Mouse (Mus musculus) midbrain, embryonic 10.5 days (tissue): ENCODE measurements around the gene Lrrc23. TPM values are rescaled to one million over a fixed set of nuclear protein-coding genes. Genes with fewer than 3 reads are reported as not detected.

ENCODE experiments used
- DNase-seq: peaks from one replicate; pipeline ENCODE4 v3.0.0-alpha.2; 2017; ENCODE audit warnings: low spot score
- H3K27ac ChIP-seq: fragments of 300-500 bp; sonication (generic); replicated peaks from 2 replicates; pipeline ENCODE4 v1.5.1; 2016; ENCODE audit warnings: mild to moderate bottlenecking
- H3K27me3 ChIP-seq: fragments of 300-500 bp; sonication (generic); 2 replicates; pipeline ENCODE4 v1.6.1; 2016; ENCODE audit warnings: low read depth, mild to moderate bottlenecking; ENCODE audit not compliant: poor library complexity, severe bottlenecking
- H3K36me3 ChIP-seq: fragments of 300-500 bp; sonication (generic); 2 replicates; pipeline ENCODE4 v1.6.1; 2016; ENCODE audit warnings: mild to moderate bottlenecking, moderate library complexity
- H3K4me1 ChIP-seq: fragments of 300-500 bp; sonication (generic); 2 replicates; pipeline ENCODE4 v1.6.1; 2016
- H3K4me3 ChIP-seq: fragments of 300-500 bp; sonication (generic); 2 replicates; pipeline ENCODE4 v1.5.1; 2016; ENCODE audit warnings: mild to moderate bottlenecking, moderate library complexity
- H3K9me3 ChIP-seq: fragments of 300-500 bp; sonication (generic); replicated peaks from 2 replicates; pipeline ENCODE4 v1.6.1; 2016; ENCODE audit warnings: mild to moderate bottlenecking
- WGBS: fragments of 180-500 bp; shearing (Covaris S2); methylation state at CpG from one replicate; pipeline ENCODE4 v1.1.7; 2016; 5-methylcytosine and 5-hydroxymethylcytosine counted together
- polyA plus RNA-seq: library from polyadenylated mRNA; unstranded; fragments of >200 nt; fragmentation: Nextera tagmentation; extraction: Ambion mirVana; gene quantifications from 2 replicates; pipeline ENCODE4 v1.2.1, GENCODE M21; 2016

Gene Lrrc23
- polyA plus RNA-seq, 1 experiment from 2014 or later = 1.4 TPM

- H3K4me3 ChIP-seq = no peak overlapping the region
Measured at GRCm38 (mm10) chr6:124780917-124781316, 1.4 kb upstream of the Lrrc23 start.

GRCm38 (mm10) chr6:124779984-124780416, 473 bp upstream of the Lrrc23 start:
- H3K27ac ChIP-seq = peak overlapping the region; percentile 65
- peak; percentile 66 for DNase-seq

More at GRCm38 (mm10) chr6:124780917-124781316, 1.4 kb upstream of the Lrrc23 start:
- 91% methylated on average over 7 of the region's 7 CpGs for WGBS
- Histone ChIP-seq H3K4me1 (peaks cover 30% of the 10 kb centered on the region), H3K27ac (no peak overlapping the region), H3K36me3 (no peaks in the 10 kb centered on the region), H3K27me3 (peaks cover 24% of the 10 kb centered on the region), H3K9me3 (no peaks in the 10 kb centered on the region)
- no peak for DNase-seq

GRCm38 (mm10) chr6:124770511-124770910, 9.0 kb downstream of the Lrrc23 start:
- Histone ChIP-seq H3K27me3 (peaks cover 78% of the 10 kb centered on the region), H3K27ac (no peak overlapping the region)

More at GRCm38 (mm10) chr6:124779984-124780416, 473 bp upstream of the Lrrc23 start:
- peak overlapping the region; percentile 52 for H3K4me3 ChIP-seq
- 3% methylated on average over 10 of the region's 10 CpGs for WGBS
- no peaks in the 10 kb centered on the region for H3K36me3 ChIP-seq
- H3K4me1 ChIP-seq = peaks cover 30% of the 10 kb centered on the region
- no peaks in the 10 kb centered on the region for H3K9me3 ChIP-seq
- peaks cover 24% of the 10 kb centered on the region for H3K27me3 ChIP-seq

DNA sequence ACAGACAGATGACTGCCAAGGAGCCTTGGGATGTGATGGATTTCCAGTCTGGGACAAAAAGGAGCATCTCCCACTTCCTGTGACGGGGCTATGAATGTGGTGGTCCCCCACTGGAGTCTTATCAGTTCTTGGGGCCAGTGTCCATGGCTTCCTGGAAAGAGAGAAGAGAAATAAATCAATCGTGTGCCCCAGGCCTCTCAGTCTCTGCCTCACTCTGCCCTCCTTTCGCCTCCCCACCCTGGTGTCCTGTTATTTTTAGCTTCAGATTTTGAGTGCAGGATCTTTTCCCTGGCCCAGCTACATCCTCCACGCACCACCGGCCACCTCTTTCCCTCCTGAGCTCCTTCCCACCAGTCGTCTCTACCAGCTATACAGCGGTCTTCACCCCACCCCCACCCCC, 9.5 kb downstream of the Lrrc23 start:
- Histone ChIP-seq H3K4me1 (peaks cover 40% of the 10 kb centered on the region), H3K36me3 (no peaks in the 10 kb centered on the region), H3K27ac (peak overlapping the region; percentile 81), H3K4me3 (peak overlapping the region; percentile 58), H3K9me3 (no peaks in the 10 kb centered on the region), H3K27me3 (peaks cover 78% of the 10 kb centered on the region)
- WGBS = 61% methylated on average over 7 of the region's 7 CpGs
- DNase-seq = no peak

More at GRCm38 (mm10) chr6:124770511-124770910, 9.0 kb downstream of the Lrrc23 start:
- Histone ChIP-seq H3K36me3 (no peaks in the 10 kb centered on the region), H3K4me3 (no peak overlapping the region), H3K4me1 (peaks cover 40% of the 10 kb centered on the region), H3K9me3 (no peaks in the 10 kb centered on the region)
- no peak for DNase-seq
- WGBS = 88% methylated on average over 15 of the region's 15 CpGs

DNA sequence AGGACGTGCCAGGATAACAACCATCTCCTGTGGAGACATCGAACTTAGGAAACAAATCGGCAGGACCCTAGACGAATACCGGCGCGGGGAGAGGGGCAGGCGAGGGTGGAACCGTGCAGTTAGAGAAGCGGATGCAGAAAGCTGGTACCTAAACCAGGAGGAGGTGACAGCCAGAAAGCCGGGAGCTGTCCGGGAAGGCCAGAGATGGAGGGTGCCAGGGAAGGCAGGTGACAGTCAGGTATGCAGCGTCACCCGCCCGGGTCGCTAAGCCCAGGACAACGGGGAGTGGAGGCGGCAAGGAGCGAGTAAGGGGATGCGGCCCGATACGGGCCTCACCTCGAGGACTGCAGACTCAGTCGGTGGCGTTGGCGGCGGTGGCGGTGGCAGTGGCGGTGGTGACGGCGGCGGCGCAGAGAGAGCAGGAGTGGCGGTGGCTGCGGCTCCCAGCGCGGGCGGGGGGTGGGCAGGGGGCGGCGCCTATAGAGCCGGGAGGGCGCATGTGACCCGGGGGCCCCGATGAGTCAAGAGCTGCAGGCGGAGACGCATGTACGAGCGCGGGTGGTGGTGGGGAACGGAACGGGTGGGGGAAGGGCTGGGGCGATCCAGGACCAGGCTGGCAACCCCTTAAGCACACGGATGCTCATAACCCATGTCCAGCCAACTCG, 10.3 kb downstream of the Lrrc23 start, which contains the start of gene Eno2:
Gene Eno2, minus strand, starts transcription at position 573 of the 665 bp plus-strand sequence.
- H3K27ac ChIP-seq = peak within 1 kb of the TSS; percentile 81
- H3K36me3 ChIP-seq = no peaks in the 10 kb centered on the region
- peaks cover 78% of the 10 kb centered on the region for H3K27me3 ChIP-seq
- WGBS = under 1% methylated on average over 52 of the region's 54 CpGs
- peak; percentile 70 for DNase-seq
- no peaks in the 10 kb centered on the region for H3K9me3 ChIP-seq
- peak within 1 kb of the TSS; percentile 58 for H3K4me3 ChIP-seq
- H3K4me1 ChIP-seq = peaks cover 40% of the 10 kb centered on the region

- H3K4me1 ChIP-seq = peaks cover 40% of the 10 kb centered on the region
- H3K36me3 ChIP-seq = no peaks in the 10 kb centered on the region
- H3K9me3 ChIP-seq = no peaks in the 10 kb centered on the region
- no peak for DNase-seq
- H3K27ac ChIP-seq = peak overlapping the region; percentile 81
- 1% methylated on average over 9 of the region's 9 CpGs for WGBS
- peaks cover 77% of the 10 kb centered on the region for H3K27me3 ChIP-seq
- peak overlapping the region; percentile 58 for H3K4me3 ChIP-seq
Measured at GRCm38 (mm10) chr6:124768704-124769044, 10.9 kb downstream of the Lrrc23 start.

- WGBS = 15% methylated on average over 19 of the region's 19 CpGs
- Histone ChIP-seq H3K9me3 (no peaks in the 10 kb centered on the region), H3K4me3 (peak overlapping the region; percentile 58), H3K36me3 (no peaks in the 10 kb centered on the region), H3K27ac (peak overlapping the region; percentile 59), H3K4me1 (peaks cover 40% of the 10 kb centered on the region), H3K27me3 (peaks cover 71% of the 10 kb centered on the region)
- DNase-seq = peak; percentile 42
Measured at GRCm38 (mm10) chr6:124767920-124768703, 11.4 kb downstream of the Lrrc23 start.

DNA sequence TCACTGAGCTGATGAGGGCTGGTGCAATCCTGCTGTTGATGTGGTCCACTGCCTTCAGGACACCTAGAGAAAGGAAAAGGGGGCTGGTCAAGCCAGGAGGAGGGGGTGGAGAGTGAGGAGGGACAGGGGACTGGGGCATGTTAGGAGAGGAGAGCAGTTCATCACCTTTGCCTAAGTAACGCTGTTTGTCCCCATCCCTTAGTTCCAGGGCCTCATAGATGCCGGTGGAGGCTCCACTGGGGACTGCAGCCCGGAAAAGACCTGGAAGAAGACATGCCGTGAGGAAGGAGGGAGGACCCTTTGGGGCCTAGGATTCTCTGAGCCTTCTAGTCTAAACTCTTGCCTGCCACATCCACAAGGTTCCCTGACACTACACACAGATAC, 12.0 kb downstream of the Lrrc23 start:
- peak overlapping the region; percentile 59 for H3K27ac ChIP-seq
- peaks cover 40% of the 10 kb centered on the region for H3K4me1 ChIP-seq
- H3K36me3 ChIP-seq = no peaks in the 10 kb centered on the region
- H3K9me3 ChIP-seq = no peaks in the 10 kb centered on the region
- peaks cover 71% of the 10 kb centered on the region for H3K27me3 ChIP-seq
- peak overlapping the region; percentile 58 for H3K4me3 ChIP-seq
- DNase-seq = no peak
- 23% methylated on average over 4 of the region's 4 CpGs for WGBS

DNA sequence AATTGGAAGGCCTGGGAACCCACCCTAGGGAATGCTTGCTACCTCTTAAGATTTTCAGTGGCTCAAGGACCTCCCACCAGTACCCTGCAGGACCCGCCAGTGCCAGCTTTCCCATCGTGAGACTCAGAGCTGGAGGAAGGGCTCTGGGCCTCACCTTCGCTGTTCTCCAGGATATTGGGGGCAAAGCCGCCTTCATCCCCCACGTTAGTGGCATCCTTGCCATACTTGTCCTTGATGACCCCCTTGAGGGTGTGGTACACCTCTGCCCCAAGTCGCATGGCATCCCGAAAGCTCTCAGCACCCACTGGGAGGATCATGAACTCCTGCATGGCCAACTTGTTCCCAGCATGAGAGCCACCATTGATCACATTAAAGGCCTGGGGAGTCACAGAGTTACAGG, 13.6 kb downstream of the Lrrc23 start:
- Histone ChIP-seq H3K9me3 (no peaks in the 10 kb centered on the region), H3K4me1 (peaks cover 40% of the 10 kb centered on the region), H3K27ac (no peak overlapping the region), H3K27me3 (peaks cover 66% of the 10 kb centered on the region), H3K4me3 (no peak overlapping the region), H3K36me3 (no peaks in the 10 kb centered on the region)
- DNase-seq = no peak
- 85% methylated on average over 7 of the region's 7 CpGs for WGBS

- 5% methylated on average over 5 of the region's 5 CpGs for WGBS
- Histone ChIP-seq H3K4me3 (peak overlapping the region; percentile 90; the same call in 1 of the 2 replicates), H3K27me3 (peaks cover 11% of the 10 kb centered on the region; the same call in 1 of the 2 replicates), H3K27ac (peak overlapping the region; percentile 98), H3K9me3 (no peaks in the 10 kb centered on the region), H3K36me3 (no peaks in the 10 kb centered on the region), H3K4me1 (peaks cover 45% of the 10 kb centered on the region)
- peak; percentile 80 for DNase-seq
Measured at GRCm38 (mm10) chr6:124759259-124759658, 20.3 kb downstream of the Lrrc23 start.

DNA sequence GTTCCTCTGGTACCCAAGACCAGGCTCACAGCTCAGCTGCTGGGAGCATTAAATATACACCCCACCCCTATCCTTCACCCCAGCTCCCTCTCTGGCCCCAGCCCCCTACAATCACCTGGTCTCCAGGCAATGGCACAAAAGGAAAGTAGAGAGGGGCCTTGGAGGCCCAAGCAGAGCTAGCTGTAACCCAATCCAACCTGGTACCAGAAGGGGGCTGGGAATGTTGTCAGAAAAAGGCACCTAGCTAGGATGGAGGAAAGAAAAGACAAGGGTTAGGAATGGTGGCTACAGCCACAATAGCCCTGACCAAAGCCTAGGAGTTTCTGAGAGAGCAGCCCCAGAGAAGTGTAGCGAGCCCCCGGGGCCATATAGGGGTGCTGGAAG, 20.7 kb downstream of the Lrrc23 start:
- 78% methylated on average over 2 of the region's 2 CpGs for WGBS
- H3K4me3 ChIP-seq = peak overlapping the region; percentile 90
- peak overlapping the region; percentile 98 for H3K27ac ChIP-seq
- H3K36me3 ChIP-seq = no peaks in the 10 kb centered on the region
- peaks cover 49% of the 10 kb centered on the region for H3K4me1 ChIP-seq
- no peak for DNase-seq
- H3K9me3 ChIP-seq = no peaks in the 10 kb centered on the region
- peaks cover 11% of the 10 kb centered on the region; the same call in 1 of the 2 replicates for H3K27me3 ChIP-seq

- H3K27ac ChIP-seq = peak overlapping the region; percentile 98
- H3K4me1 ChIP-seq = peaks cover 54% of the 10 kb centered on the region
- H3K9me3 ChIP-seq = no peaks in the 10 kb centered on the region
- peak overlapping the region; percentile 90 for H3K4me3 ChIP-seq
- H3K27me3 ChIP-seq = peaks cover 11% of the 10 kb centered on the region; the same call in 1 of the 2 replicates
- 24% methylated on average over 5 of the region's 5 CpGs for WGBS
- H3K36me3 ChIP-seq = 0 out of 2 replicates have a peak, but pooled peaks cover 1% of the 10 kb centered on the region
- DNase-seq = peak; percentile 67
Measured at GRCm38 (mm10) chr6:124757909-124758848, 21.3 kb downstream of the Lrrc23 start.
